Mouse (Mus musculus): ENCODE measurements around the gene Tbc1d2b.

The Tbc1d2b gene

DNA sequence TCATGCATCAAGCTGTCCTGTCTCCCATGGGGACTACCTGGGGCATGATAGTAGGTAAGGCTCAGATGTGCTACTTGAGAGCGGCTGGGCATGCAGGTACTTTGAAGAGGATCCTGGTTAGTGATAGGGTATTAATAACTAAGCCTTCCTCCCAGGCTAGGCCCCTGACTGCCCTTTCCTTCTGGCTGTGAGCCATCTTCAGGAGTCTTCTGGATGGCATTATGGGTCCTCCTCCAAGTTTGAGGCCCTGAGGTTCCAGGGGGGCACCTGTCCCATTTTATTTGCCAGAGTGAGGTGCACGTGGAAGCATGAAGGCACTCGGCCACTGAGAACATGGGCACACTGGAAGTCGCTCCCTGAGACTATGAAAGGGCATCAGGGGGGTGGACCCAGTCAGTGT is 70.1 kb downstream of the Tbc1d2b start:
- no peak for DNase-seq

DNA sequence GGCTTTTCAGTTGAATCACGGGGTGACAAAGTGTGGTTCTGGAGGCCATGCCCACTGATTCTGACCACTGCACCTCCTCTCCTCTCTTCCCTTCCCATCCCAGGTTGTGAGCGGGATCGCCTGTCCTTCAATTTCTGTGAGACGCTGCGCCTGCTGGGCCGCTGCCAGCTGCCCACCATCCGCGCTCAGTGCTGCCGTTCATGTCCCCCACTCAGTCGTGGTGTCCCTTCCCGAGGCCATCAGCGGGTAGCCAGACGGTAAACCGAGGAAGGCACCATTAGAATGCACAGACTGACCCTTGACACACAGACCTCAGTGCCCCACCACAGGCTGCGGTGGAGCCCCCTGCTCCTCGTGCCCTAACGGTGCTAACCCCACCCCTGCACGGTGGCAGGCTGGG is 71.0 kb downstream of the Tbc1d2b start:
- no peak for DNase-seq

DNA sequence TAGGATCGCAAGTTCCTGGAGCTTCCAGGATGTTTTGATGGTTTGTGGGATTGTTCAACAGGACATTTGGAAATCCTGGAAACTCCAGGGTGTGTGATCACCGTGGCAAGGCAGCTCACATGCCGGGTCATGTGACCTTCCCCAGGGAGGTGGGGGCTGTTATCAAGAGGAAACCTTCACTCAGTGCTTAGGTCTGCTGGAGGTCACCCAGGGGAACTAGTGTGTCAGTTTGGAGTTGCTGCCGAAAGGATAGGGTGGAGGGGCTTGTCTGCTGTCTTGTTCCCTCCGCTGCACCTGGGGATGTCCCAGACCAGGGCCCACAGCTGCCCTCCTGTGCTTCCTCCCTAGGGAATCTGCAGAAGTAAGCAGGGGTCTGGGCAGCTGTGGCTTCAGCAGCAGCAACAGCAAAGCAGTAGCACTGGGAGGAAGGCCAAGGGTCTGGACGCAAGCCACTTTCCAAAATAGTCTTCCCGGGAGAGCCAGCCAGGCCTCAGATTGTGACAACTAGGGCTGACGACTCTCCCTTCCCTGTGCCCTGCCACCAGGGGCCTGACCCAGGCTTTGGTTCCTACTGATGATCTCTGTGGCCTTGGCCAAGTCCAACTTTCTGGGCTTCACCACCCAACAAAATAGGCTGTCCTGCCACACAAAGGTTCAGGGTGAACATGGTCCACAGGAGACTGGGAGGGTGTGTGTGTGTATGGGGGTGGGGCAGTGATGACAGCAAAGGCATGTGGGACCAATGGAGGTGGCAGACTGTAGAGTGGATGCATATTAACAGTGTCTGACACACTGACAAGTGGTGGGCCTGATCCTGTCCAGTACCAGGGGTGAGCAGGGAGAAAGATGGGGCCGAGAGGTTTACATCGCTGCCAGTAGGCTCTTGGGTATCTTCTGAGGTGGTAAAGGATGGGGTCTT is 71.8 kb downstream of the Tbc1d2b start:
- DNase-seq = peak in 1 of 2 experiments; percentile 13

DNA sequence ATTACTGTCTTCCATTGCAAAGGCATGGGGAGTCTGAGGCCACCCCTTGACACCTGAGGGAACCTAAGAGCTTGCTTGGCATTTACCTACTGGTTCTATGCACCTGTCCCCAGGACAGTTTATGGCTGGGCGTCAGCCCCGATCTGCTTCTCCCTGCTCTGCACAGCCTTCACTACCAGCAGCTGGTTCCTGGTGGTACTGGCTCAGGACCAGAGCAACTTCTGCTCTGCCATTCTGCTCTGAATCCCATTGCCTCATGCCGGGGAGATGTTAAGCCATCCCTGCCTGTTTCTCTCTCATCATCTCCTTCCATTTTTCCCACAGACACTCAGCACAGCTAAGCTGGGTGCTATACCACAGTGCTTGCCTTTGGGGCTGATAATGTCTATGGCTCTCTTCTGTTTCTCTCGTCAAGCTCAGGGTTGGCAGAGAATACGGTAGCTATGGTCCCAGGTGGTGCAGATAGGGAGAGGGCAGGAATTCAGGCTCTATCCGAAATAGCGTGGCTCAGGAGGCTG is 72.7 kb downstream of the Tbc1d2b start:
- no peak for DNase-seq

DNA sequence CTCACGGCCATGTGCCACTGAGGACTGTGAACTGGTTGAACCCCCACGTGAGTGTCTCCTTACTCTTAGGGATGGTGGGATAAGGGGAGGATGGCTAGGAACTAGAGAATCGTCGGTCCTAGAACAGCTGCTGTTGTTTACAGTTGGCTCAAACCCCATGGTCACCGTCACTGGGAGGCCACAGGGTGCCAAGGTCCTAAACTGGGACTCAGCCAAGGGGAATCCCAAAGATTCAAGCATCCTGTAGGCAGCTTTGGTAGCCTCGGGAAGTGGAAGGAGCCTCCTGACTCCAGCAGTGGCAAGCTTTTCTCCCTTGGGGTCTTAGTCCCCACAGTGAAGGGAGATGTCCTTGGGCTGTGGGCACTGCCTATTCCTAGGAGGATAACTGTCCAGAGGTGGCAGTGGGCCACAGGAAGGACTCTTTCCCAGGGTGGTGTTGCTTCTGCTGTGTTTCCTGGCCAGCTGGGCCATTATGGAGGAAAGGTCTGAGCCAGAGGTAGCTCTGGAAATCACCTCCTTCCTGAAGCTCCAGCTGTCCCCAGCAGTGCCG is 73.4 kb downstream of the Tbc1d2b start:
- DNase-seq = no peak

DNA sequence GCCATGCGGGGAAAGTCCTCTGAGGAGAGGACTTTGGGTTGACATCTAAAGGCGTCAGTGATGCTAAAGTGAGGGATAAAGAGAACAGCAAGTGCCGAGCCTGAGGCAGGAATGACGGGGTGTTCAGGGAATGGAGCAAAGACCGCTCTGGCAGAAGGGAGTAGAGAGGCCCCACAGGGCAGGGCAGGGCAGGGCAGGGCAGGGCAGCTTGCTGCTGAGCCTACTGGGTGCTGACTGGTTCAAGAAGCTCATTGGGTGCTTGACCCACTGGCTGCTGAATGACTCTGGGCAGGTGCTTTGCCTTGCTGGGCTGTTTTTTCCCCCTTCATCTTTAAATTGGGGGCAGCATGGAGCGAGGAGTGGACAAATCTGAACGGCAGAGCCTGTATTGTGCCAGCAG is 74.3 kb downstream of the Tbc1d2b start:
- no peak for DNase-seq

DNA sequence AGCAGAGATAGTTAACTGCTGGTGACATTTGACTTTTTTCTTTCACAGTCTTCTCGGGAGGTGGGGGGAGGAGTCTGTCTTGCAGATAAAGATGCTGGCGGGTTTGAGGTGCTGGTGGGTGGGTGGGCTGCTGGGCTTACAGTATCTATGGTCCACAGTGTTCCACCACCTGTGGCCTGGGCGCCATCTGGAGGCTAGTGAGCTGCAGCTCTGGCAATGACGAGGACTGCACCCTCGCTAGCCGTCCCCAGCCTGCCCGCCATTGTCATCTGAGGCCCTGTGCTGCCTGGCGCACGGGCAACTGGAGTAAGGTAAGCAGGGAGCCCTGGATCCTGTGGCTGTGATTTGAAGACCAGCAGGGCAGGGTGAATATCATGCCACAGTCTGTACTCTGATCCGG is 75.6 kb downstream of the Tbc1d2b start:
- no peak for DNase-seq

DNA sequence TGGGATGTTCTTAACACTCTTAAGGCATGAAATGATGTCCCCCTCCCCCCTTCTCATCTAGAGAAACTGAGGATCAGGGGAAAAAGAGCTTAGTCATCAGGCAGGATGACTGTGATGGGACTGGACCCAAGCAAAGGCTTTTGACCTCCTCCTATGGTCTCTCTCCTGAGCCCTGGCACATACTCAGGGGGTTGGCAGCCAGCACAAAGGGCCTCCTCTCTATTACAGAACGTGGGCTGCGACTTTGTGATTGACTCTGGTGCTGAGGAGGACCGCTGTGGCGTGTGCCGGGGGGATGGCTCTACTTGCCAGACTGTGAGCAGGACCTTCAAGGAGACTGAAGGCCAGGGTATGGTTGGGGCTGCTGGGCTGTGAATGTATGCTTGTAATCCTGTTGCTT is 81.2 kb downstream of the Tbc1d2b start:
- no peak for DNase-seq

DNA sequence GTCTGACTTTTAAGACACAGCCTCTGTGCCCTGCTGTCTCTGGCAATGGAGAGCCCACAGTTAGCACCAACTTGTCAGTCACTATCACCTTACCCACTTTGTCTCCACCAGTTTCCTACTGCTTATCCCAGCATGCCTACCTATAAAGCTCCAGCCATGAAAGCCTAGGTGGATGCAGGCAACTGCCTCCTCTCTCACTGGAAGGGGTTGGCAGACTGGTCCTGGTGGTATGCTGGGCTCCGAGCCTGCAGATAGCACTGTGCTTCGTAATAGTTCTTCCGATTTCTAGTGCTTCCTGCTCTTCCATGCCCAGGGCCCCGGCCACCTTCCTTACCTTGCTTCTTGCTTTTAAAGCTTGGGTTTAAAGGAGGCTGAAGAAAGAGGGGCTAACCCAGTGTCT is 81.7 kb downstream of the Tbc1d2b start:
- no peak for DNase-seq

DNA sequence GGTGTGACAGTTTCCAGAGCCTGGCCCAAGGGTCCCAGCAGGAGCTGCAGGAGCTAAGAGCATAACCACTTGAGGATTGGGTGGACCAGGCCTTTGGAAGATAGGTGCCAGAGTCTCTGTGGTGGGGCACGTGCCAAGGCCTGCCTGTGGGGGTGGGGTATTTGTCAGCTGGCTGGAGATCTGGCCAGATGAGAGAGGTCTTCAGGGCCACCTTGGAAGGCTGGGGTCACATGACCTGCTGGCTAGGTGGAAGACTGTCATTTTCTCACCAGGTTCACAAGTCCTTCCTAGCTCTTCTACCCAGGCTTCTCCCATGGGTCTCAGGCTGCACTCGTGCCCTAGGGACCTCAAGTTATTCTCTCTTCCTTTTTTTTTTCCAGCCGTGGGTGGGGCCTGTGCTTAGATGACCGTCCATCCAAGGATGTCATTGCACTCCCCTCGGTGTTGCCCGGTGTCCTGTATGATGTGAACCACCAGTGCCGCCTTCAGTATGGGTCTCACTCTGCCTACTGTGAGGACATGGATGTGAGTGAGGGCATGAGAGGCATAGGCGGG is 85.2 kb downstream of the Tbc1d2b start:
- DNase-seq = no peak

DNA sequence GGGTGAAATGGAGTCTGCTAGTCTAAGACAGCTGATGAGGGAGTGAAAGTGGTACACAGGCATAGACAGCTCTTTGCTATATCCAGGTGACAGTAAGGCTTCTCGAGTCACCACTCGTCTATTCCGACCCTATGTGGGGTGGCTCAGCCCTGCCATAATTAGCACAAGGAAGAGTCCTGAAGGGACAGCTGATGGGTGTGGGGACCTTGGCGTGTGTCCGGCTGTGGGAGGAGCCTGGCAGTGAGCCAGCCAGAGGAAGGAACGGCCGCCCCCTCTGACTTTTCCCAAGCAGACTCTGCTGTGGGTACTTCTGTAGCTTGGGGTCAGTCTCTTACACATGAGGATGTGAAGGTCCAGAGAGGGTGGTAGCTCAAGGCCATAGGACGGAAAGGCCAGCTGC is 86.5 kb downstream of the Tbc1d2b start:
- DNase-seq = no peak

DNA sequence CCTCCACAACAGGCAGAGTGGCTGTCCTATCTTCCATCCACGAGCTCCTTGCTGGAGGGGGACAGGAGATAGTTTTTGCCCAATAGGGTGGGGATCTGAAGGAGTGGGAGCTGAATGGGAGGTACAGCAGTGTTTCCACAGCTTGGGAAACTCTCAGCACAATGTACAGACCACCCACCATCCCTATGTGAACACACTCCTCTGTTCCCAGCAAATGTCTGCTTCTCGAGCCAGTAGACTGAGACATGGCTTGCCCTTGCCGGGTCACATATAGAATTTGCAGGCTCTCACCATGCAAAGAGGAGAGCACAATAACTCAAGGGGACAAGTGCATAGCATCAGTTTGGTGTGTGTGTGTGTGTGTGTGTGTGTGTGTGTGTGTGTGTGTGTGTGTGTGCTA is 87.1 kb downstream of the Tbc1d2b start:
- DNase-seq = no peak

DNA sequence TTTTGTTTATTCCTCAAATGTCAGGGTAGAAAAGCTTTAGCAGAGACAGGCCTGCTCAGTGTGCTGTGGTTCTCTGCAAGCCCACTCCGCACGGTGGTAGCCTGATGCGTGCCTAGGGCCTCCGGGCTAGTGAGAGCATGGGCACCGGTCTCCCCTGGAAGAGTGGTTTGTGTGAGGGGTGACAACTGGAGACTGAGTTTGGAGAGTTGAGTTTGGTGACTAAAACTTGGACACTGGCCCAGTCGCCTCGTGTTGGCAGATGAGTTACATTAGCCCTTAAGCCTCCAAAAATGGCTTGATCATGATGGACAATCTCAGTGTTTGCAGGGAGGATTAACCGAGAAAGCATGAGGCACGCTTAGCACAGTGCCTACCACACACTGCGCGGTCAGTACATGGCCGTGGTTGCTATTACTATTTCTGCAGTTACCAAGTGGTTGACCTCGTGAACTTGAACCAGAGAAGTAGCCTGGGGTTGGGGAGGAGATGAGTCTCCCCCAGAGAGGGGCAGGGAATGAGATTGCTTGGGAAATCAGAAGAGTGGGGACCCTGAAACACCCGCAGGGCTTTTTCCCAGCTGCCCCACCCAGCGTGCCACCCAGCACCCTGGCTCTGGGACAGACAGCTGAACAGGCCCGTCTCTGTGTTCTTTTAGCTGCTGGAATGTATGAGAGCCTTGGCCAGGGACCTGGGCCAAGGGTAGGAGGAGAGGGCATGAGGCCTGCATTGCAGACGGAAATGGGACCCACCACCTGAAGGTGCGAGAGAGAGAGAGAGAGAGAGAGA is 87.8 kb downstream of the Tbc1d2b start:
- no peak for DNase-seq

DNA sequence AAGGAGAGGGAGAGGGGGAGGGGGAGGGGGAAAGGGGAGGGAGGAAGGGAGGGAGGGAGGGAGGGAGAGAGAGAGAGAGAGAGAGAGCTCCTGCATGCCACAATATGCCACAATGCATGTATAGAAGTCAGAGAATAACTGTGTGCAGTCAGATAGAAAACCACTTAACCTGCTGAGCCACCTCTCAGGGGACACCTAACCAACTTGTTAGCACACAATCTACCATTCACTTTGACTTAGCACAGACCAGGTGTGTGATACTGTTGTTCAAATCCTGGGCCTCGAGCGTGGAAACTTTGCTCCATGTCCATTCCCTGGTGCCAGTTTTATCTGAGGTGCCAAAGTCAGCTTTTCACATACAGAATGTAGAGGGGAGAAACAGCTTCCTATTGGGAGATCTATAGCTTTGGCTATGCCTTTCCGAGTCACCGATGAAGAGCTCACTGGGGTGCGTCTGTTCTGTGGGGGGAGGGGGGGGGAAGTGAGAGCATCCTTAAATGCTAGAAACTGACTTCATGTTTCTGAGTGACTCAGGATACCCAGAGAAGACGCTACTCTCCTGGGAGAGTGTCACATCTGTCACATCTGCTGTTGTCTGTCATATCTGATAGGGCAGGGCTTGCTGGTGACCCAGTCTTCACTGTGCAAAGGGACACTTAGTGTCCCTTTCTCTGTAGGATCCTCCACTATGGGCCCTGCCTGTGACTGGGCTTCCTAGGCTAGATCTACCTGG is 88.8 kb downstream of the Tbc1d2b start:
- DNase-seq = no peak

DNA sequence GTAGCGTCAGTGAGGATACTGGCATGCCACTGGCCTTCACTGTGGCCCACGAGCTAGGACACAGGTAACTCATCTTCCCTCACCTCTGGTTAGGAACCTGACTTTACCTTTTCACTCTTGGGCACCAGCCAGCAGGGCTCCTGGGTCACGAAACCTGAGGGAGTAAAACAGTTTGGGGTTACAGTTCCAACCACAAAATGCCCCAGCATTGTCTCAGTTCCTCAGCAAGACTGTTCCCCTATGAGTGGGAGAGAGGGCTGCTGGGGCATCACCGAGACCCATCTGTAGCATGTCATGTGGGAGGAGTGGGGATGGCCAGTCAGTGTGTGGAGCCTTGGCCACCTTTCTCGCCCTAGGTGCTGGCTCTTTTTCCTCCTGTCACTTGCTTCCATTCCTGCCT is 91.2 kb downstream of the Tbc1d2b start:
- DNase-seq = no peak

DNA sequence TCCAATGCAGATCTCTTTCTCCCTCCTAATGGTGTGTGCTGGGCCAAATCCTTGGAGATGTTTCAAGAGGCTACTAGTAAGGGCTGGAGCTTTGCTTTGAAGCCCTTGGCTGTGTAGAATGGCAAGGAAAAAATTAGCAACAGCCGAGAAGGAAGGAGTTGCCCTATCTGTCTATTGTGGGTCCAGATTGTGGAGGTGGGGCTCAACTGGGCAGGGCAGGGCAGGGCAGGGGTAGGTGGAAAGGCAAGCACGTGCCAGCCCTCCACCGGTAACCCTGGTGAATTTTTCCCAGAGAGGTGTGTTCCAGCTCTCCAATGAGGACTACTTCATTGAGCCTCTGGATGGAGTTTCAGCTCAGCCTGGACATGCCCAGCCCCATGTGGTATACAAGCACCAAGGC is 97.3 kb downstream of the Tbc1d2b start:
- DNase-seq = no peak

DNA sequence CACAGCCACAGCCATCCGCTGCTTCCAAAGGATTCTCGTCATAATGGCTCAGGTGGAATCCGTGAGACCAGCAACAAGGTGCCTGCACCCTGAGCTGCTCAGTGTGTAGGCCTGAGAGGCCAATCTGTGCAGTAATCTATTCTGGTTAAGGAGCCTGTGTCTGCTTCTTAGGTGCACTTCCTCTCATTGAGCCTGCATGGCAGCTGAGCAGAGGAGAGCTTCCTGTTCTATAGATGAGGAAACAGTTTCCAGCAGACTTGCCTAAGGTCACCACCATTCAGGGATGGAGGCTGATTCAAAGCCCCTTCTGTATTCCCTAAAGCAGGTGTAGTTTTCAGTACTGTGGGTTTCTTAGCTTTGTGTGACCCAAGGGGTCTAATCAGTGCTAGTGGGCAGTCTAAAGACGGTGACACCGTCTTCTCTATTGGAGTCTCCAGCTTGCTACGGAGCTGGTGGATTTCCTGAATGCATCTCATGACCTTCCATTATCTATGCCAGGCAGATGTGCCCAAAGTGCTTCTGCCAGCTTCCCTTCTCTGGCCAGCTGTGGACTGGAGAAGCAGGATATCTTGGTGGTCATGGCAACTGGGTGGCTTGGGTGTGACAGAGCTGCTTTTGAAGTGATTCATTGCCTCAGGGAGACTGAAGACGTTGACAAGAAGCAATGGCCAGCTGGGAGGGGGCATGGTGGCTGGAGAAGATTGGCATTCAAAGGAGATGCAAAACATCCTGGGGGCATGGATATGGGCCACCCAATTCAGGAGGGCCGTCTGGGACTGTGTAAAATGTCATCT is 97.9 kb downstream of the Tbc1d2b start:
- DNase-seq = no peak

DNA sequence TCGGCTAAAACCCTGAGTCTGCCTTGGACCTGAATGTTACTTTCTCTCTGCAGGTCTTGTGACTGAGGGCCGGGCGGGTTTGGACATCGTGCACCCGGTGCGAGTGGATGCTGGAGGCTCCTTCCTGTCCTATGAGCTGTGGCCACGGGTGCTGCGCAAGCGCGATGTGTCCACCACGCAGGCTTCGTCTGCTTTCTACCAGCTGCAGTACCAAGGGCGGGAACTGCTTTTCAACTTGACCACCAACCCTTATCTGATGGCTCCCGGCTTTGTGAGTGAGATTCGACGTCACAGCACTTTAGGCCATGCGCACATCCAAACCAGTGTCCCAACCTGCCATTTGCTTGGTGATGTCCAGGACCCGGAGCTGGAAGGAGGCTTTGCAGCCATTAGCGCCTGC is 99.2 kb downstream of the Tbc1d2b start:
- no peak for DNase-seq

DNA sequence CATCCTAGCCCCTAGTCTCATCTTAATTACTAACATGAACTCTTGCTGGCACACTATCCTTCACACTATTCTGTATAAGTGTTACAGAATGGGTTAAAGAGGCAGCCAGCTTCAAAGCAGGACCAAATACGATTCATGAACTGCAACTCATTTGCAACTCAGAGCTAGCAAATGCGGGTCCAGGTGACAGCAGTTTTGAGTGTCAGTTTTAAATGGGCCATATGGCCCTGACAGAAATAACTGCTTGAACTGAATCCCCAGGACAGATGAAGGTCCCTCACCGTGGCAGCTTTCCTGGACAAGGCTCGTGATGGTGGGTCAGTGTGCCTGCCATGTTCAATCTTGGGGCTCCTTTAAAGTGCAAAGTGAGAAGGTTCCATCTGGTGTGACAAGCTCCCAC is 100.6 kb downstream of the Tbc1d2b start:
- no peak for DNase-seq

DNA sequence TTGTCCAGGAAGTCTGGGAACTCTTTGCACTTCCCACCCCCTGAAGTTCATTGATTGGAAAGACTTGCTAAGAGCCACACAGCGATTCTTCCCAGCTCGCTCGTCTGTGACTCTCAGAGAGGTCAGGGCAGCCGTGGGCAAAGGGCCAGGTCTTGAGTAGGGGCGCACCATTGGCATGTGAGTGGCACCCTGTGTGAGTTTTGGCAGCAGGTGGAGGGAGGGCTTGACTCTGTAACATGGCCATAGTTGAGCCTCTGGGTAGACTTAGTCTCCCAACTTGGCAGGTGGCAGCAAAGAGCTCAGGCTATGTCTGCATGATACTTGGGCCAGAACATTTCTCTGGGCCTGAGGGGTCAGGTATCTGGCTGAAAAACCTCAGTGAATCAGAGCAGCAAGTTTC is 104.0 kb downstream of the Tbc1d2b start:
- no peak for DNase-seq

DNA sequence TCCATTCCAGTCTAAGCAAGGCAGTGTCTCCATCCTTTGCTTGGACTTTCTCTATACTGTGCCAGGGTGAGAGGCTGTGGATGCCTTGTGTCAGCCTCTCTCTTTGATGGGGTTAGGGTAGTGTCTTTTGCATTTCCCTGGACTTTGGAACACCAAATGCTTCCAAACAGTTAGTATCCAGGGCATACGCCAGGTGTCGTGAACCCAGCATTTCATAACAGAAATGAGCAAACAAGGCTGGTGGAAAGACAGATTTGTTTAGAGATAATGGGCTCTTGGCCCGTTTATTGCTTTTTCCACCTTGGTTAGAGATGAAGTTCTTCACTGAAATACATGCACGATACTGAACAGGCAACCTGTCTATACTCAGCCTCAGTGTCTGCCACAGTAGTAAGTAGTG is 105.0 kb downstream of the Tbc1d2b start:
- DNase-seq = no peak

All from spleen, adult 18-20 months (tissue).